Mouse (Mus musculus) lung, postnatal 10 days (tissue): ENCODE measurements around the gene Khsrp.
A peak's percentile ranks its signal among the peaks of the same experiment; 100 is the strongest.
"Not testable (repeated sequence)": the region's sequence is repeated elsewhere in the genome, so short reads cannot be mapped to it uniquely, and the experiment has no call there.

ENCODE experiments used
- DNase-seq: peaks from one replicate; pipeline ENCODE4 v3.0.0; 2021

Gene Khsrp

DNA sequence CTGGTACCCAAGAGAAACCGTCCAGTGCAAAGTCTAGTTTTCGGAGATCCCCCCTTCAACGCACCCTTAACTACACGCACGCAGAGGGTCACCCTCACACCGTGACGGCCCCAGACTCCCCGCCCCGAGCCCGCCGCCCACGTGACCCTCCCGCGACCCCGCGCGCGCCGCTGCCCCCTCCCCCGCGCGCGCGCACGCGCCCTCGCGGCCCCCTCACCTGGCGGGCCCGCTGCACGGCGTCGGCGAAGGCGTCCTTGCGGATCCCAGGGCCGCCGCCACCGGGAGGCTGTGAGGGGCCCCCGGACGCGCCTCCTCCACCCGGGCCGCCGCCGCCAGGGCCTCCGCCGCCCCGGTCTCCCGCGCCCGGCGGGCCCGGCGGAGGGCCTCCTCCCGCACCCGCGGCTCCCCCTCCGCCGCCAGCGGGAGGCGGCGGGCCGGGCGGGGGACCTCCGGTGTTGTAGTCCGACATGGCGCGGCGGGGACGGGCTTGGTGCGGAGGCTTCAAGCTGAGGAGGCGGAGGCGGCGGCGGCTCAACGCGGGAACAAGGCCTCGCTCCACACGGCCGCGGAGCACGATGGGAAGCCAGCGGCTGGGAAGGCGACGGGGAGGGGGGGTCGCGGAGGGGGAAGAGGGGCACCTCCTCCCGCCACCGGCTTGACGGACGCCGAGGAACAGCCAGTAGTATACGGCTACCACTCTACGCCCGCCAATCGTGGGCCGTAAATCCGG lies at the start of gene Khsrp:
Gene Khsrp (minus strand): TSS at position 592 of the 730 bp plus-strand sequence.
- peak; percentile 55 for DNase-seq

GRCm38 (mm10) chr17:57079919-57080318 lies 48.6 kb upstream of the Khsrp start:
- no peak for DNase-seq

DNA sequence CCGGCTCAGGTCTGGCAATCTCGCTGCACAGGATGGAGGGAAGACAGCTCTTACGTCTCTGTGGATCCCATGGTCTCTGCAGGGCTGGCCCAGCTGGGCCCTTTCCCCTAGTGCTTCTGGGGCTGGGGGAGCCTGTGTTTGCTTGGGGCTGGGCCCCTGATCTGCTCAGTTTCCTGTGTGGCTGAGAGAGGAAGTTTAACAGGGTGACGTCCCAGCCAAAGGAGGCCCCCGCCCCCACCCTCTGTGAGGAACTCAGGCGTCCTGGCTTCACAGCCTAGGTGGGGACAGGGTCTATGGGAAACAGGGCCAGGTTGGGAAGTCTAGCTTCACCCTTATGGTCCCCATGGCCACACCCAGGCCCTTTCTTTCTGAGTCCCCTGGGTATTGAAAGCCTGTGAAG lies 47.0 kb upstream of the Khsrp start, which contains the start of gene Dennd1c:
Gene Dennd1c (minus strand): TSS at position 179 of the 400 bp plus-strand sequence.
- peak; percentile 30 for DNase-seq

- no peak for DNase-seq
Observed at GRCm38 (mm10) chr17:57076916-57077315, 45.6 kb upstream of the Khsrp start.

DNA sequence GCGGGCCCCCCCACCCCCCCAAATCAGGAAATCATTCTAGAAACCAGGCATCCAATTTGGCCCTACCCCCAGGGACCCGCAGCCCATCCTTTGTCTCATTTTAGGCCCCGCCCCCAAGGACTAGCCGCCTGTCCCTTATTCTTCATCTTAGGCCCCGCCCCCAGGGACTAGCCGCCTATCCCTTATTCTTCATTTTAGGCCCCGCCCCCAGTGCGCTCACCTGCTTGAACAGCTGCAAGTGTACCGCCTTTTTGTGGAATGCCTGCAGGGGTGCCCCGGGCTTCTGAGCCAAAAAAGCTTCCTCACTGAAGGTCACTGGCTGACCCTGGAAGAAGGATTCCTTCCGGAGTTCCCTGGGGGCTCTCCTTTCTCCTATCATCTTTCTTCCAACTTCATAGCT lies 39.4 kb upstream of the Khsrp start:
- DNase-seq = peak; percentile 61

- DNase-seq = no peak
Observed at GRCm38 (mm10) chr17:57070272-57070671, 39.0 kb upstream of the Khsrp start.

GRCm38 (mm10) chr17:57066908-57067307 lies 35.6 kb upstream of the Khsrp start:
- no peak for DNase-seq

GRCm38 (mm10) chr17:57063031-57063430 lies 31.7 kb upstream of the Khsrp start:
- DNase-seq = peak; percentile 50

DNA sequence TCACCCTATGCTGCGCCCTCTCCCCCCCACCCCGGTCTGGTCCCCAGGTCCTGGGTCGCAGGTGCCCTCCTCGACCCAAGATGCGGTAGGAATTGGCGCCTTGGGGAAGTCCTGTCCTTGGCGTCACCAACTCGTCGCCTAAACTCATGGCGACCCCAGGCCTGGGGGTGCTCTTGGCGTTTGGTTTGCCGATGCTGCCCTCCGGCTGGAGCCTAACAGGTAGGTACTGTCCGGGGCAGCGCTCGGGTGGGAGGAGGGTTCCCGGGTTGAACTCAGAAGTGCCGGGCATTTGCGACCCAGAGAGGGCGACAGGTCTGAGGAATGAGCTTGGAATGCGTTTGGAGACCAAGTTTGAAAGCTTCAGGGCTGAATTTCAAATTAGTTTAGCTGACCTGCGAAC lies 31.2 kb upstream of the Khsrp start:
- no peak for DNase-seq

DNA sequence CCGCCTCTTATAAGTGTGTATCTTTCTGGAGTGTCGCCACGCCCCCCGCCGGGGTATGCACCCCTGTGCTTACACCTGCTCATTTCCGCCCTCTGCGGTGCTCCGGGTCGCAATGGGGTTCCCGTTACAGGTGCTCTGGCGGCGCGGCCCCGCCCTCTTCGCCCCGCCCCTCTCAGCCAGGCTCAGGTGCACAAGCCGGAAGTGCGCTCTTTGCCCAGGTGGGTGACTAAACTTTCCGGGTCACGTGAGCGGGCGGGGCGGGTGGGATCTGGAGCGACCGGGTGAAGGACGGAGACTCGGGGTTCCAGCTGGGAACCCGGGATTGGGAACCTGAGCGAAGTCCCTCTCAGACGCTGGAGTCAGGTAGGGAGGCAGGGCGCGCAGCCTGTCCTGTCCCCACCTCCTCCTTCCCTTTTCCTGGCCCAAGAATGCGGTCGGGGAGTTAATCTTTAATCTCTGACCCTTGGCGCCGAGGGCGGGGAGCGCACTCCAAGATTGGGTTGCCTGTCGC lies 30.7 kb upstream of the Khsrp start:
- peak; percentile 76 for DNase-seq

GRCm38 (mm10) chr17:57061069-57061468 lies 29.7 kb upstream of the Khsrp start:
- no peak for DNase-seq

GRCm38 (mm10) chr17:57060231-57060801 lies 29.0 kb upstream of the Khsrp start:
- peak; percentile 96 for DNase-seq

DNA sequence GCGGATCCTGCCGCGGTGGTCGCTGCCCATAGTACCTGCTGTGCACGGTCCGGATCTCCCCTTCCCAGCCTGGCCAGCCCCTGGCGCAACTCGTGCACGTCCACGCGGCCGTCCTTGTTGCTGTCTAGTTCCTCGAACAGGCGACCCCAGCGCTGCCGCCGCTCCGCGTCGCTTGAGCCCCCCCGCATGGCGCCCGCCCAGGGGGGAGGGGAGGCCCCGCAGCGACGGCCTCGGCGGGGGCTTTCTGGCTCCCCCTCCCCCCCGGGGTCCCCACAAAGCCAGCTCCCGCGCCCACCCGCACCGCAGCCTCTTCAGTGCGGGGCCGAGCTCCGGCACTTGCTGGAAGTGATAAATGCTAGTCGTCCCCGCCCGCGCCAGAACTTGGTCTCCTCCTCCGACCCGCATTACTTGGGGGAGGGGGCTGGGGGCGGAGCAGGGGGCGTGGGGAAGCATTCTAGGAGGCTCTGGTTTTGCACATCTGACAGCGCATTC lies 28.2 kb upstream of the Khsrp start, which contains the start of gene Slc25a23:
Gene Slc25a23 (minus strand): TSS at position 378 of the 492 bp plus-strand sequence.
- peak; percentile 72 for DNase-seq

GRCm38 (mm10) chr17:57058891-57059485 lies 27.7 kb upstream of the Khsrp start, which contains the start of gene Crb3:
Gene Crb3 (plus strand): TSS chr17:57059105.
- peak; percentile 46 for DNase-seq

DNA sequence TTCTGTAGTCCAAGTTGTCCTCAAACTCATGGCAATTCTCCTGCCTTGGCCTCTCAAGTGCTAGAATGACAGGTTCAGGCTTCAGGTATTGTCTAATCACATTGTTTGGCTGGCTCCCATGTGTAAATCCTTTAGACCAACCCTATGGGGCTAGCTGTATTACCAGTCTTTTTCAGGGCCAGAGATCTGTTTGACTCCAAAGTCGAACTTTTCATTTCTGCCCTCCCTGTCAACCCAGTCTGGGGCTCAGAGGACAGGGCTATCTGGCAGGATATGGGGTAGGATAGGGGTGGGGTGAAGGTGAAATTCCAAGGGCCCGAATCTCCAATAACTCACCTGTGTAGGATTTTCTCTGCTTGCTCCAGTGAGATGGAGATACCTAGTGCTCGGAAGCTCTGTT lies 24.9 kb upstream of the Khsrp start:
- DNase-seq = no peak

- not testable (repeated sequence) for DNase-seq
Observed at GRCm38 (mm10) chr17:57051679-57052078, 20.4 kb upstream of the Khsrp start.

- no peak for DNase-seq
Observed at GRCm38 (mm10) chr17:57048816-57049215, 17.5 kb upstream of the Khsrp start.

DNA sequence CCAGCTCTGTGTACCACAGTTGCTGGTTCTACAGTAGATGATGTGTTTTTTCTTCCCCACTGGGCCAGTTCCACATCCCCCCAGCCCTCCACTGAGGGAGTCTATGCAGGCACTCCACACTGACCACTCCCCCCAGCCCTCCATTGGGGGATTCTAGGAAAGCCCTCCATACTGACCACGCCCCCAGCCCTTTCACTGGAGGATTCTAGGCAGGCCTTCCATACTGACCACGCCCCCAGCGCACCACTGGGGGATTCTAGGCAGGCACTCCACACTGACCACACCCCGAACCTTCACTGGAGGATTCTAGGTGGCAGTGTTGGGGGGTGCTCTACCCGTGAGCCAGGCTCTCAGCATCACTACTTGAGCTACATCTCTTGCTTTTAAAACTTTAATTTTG lies 16.1 kb upstream of the Khsrp start:
- DNase-seq = peak; percentile 33

DNA sequence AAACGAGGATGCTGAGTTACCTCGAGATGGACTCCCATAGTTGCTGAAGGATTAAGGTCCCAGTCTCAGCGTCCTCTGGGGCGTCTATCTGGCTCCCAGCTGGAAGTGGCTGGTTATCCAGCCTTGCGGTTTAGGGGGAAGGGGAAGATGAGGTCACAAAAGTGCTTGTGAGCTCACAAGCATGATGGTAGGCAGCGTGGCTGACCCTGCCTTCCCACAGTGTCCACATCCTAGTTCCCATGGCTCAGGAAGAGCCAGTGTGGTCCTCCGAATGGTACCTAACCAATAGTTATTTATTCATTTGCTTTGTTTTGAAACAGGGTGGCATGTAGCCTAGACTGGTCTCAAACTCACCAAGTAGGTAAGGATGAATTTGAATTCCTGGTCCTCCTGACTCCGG lies 10.2 kb upstream of the Khsrp start, which contains the start of gene Slc25a41:
Gene Slc25a41 (minus strand): TSS at position 101 of the 400 bp plus-strand sequence.
- no peak for DNase-seq

- DNase-seq = no peak
Observed at GRCm38 (mm10) chr17:57038978-57039377, 7.7 kb upstream of the Khsrp start.

DNA sequence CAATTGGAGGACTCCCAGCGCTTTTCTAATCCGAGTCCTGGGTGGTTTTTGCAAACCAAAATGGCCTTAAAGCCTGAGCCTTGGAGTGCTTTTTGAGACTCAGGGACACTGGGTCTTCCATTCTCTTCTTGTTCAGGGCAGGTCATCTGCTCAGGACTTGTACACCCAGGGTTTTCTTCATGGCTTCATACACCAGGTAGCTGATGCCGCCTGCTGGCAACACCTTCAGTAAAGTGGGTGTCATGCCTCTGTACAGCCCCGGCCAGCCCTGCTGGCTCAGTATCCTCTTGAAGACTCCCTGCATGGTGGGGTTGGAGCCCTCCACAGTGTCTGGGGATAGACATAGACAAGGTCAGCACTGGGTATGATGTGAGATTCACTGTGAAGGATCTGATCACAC lies 1.5 kb upstream of the Khsrp start:
- DNase-seq = no peak

GRCm38 (mm10) chr17:57031661-57032420 lies 519 bp upstream of the Khsrp start:
- peak; percentile 100 for DNase-seq

DNA sequence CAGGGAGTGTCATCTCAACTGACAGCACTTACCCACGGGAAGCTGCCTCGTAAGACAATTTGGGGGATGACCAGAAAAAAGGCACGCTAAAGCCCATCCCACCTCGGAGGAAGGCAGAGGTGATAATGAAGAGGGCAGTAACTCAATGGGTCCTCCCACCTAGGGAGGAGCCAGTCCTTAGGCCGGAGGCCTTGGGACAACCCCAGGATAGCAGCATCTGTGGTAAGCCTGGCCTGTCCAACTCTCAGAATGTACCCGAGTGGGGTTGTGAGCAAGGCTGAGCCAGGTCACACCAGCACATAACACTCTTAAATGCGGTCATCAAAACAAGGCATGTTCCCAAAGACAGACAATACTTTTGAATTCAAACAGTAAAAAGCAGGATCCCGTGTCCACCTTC lies 1.6 kb downstream of the Khsrp start:
- DNase-seq = peak; percentile 22
